Mouse (Mus musculus): ENCODE data around the gene C3ar1.

C3ar1 gene

GRCm38 (mm10) chr6:122855955-122856354 is at the start of gene C3ar1:
C3ar1 (minus strand) TSS chr6:122856161.
- DNase-seq = no peak

- peak; percentile 87 to 90 for DNase-seq
Observed at GRCm38 (mm10) chr6:122892442-122893049, 36.6 kb upstream of the C3ar1 start.

GRCm38 (mm10) chr6:122889599-122889998 is 33.6 kb upstream of the C3ar1 start:
- DNase-seq = no peak

GRCm38 (mm10) chr6:122883603-122884002 is 27.6 kb upstream of the C3ar1 start:
- DNase-seq = no peak

GRCm38 (mm10) chr6:122881287-122881686 is 25.3 kb upstream of the C3ar1 start:
- no peak for DNase-seq

GRCm38 (mm10) chr6:122879781-122880505 is 24.0 kb upstream of the C3ar1 start:
- DNase-seq = no peak

GRCm38 (mm10) chr6:122879141-122879735 is 23.3 kb upstream of the C3ar1 start:
- DNase-seq = no peak

GRCm38 (mm10) chr6:122874720-122875389 is 18.9 kb upstream of the C3ar1 start:
- DNase-seq = no peak

GRCm38 (mm10) chr6:122873871-122874719 is 18.1 kb upstream of the C3ar1 start, which contains the start of gene Necap1:
Necap1 (plus strand) TSS chr6:122874474.
- peak; percentile 98 for DNase-seq

- peak; percentile 68 to 79 for DNase-seq
Observed at GRCm38 (mm10) chr6:122872800-122873199, 16.8 kb upstream of the C3ar1 start.

- no peak for DNase-seq
Observed at GRCm38 (mm10) chr6:122869846-122870245, 13.9 kb upstream of the C3ar1 start.

GRCm38 (mm10) chr6:122867914-122868313 is 12.0 kb upstream of the C3ar1 start:
- DNase-seq = peak; percentile 34 to 44

GRCm38 (mm10) chr6:122862871-122863270 is 6.9 kb upstream of the C3ar1 start:
- no peak for DNase-seq

- DNase-seq = no peak
Observed at GRCm38 (mm10) chr6:122862434-122862833, 6.5 kb upstream of the C3ar1 start.

GRCm38 (mm10) chr6:122854552-122854951 is 1.4 kb downstream of the C3ar1 start:
- no peak for DNase-seq

GRCm38 (mm10) chr6:122852696-122853095 is 3.3 kb downstream of the C3ar1 start:
- DNase-seq = no peak

- DNase-seq = no peak
Observed at GRCm38 (mm10) chr6:122843759-122844158, 12.2 kb downstream of the C3ar1 start.

GRCm38 (mm10) chr6:122837539-122837938 is 18.4 kb downstream of the C3ar1 start:
- no peak for DNase-seq

- no peak for DNase-seq
Observed at GRCm38 (mm10) chr6:122836974-122837373, 19.0 kb downstream of the C3ar1 start.

GRCm38 (mm10) chr6:122834365-122834764 is 21.6 kb downstream of the C3ar1 start:
- peak; percentile 79 to 83 for DNase-seq

GRCm38 (mm10) chr6:122832880-122833279 is 23.1 kb downstream of the C3ar1 start:
- DNase-seq = no peak

GRCm38 (mm10) chr6:122828086-122828485 is 27.9 kb downstream of the C3ar1 start:
- peak; percentile 60 to 64 for DNase-seq
